Mouse (Mus musculus): ENCODE data around the gene Lrrk1. TPM values are rescaled to one million over a fixed set of nuclear protein-coding genes. Genes with fewer than 3 reads are reported as not detected.

Gene Lrrk1
- polyA plus RNA-seq, 1 experiment: 31.0 TPM

DNA sequence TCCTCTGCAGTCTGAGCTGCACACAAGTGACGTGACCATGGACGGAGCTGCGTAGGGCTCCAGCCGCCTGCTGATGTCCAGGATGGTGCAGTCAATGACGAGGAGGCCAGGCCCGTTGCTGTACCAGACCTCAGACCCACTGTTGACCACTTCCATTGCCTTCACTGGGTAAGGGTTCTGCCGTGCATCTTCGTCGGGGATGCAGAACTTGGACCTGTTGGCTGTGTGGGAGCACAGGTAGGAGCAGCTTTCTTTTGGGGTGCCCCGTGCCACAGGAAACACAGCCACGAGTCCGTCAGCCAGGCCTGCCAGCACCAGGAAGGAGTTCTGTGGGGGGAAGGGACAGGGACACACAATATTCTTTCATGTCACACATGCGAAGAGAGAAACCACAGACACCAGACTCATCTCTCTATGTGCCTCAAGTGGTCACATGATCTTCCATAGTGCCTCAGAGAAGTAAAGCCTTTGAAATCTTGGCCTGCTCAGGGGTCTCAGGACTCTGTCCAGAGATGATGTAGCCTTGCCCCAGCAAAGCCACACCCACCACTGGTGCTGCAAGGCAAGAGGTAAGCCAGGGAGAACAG lies 125.5 kb downstream of the Lrrk1 start:
- Histone ChIP-seq H3K4me1 (ENCODE audit: control insufficient read depth, insufficient read depth, low read length) (no peaks in the 10 kb centered on the region), H3K4me3 (ENCODE audit: insufficient read depth, low read length) (no peak overlapping the region), H3K27ac (ENCODE audit: insufficient read depth, low read length) (no peak overlapping the region)
- no peak for TF ChIP-seq CTCF (IDR thresholded peaks at IDR 0.05; ENCODE audit: borderline replicate concordance, insufficient read depth, low read length)
- no peak for TF ChIP-seq POLR2A (IDR thresholded peaks at IDR 0.05; ENCODE audit: low read depth, low read length)

DNA sequence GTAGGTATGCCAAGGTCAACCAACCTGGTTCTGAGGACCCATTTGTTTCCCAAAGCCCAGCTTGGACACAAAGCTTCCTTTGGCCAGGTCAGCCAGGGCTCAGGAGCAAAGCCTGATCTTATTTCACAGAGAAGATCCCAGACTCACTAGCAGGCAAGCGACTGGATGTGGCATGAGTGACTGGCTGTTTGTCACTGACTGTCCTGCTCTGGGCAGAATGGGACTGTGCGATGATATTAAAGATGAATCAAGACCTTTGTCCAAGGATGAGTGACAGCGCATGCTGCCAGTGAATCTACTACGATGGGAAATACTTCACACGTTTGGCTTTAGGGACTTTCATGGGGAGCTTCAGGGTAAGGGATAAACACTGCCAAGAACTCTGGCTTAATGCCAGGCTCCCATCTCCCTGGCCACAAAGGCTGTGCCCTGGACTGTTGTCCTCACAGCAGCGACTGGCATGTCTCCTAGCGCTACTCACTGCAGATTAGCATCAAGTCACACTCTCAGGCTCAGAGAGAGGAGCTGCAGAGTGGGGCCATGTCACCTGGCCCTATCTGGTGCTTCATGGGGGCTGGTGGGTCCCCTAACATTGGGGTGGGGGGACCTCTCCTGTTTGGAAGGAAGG lies 127.3 kb downstream of the Lrrk1 start:
- no peak for TF ChIP-seq POLR2A (IDR thresholded peaks at IDR 0.05; ENCODE audit: low read depth, low read length)
- no peak for TF ChIP-seq CTCF (IDR thresholded peaks at IDR 0.05; ENCODE audit: borderline replicate concordance, insufficient read depth, low read length)
- Histone ChIP-seq H3K27ac (ENCODE audit: insufficient read depth, low read length) (no peak overlapping the region), H3K4me1 (ENCODE audit: control insufficient read depth, insufficient read depth, low read length) (no peaks in the 10 kb centered on the region), H3K4me3 (ENCODE audit: insufficient read depth, low read length) (no peak overlapping the region)

DNA sequence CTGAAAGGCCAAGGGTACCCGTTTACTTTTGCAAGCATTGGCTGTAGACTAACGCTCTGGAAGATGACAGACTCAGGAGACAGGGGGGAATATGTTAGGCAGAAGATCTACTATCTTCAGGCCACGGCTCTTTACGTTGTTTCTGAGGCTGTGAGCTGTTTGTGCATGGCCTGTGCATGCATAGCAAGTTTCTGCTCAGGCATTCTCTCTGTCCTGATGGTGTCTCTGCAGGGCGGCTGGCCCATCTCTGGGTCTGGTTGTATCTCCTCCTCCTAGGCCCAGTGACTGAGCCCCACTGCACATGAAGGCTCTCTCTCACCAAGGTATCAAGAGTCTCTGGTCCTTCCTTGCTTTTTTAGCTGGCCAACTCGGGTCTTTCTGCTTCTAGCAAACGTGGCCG lies 127.9 kb downstream of the Lrrk1 start:
- H3K27ac ChIP-seq (ENCODE audit: insufficient read depth, low read length): no peak overlapping the region
- TF ChIP-seq POLR2A (IDR thresholded peaks at IDR 0.05; ENCODE audit: low read depth, low read length): no peak
- TF ChIP-seq CTCF (IDR thresholded peaks at IDR 0.05; ENCODE audit: borderline replicate concordance, insufficient read depth, low read length): no peak
- H3K4me3 ChIP-seq (ENCODE audit: insufficient read depth, low read length): no peak overlapping the region
- no peaks in the 10 kb centered on the region for H3K4me1 ChIP-seq (ENCODE audit: control insufficient read depth, insufficient read depth, low read length)

DNA sequence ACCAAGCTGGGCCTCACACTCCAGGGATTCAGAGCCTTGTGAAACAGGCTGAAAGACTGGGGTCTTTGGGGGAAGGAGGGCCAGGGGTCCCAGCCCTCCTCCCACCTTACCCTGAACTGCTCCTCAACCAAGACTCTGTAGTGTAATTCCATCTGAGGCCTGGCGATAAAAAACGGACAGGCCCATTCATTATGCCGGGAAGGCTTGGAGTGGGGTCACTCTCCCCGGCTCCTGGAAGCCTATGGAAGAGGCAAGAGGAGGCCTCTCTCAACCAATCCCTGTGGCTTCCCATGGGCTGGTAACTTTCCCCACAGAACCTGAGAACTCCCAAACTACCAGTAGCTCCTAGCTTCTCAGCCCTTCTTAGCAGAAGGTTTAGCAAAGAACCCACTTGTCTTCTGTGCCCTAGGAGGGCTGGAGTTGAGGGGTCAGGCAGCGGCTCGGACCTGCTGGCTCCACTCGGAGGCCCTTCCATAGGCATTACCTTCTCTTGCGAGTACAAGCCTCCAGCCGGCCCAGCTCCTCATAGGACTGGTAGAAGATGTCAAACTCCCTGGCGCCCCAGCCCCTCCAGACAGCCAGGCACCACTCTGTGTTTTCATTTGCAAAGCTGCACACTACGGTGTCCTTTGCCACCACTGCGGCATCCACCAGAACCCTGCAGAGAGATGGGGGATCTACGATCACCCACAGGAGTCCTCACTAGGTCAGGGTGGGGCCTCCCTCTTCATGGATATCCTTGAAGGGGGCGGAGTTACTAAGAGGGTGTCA lies 128.5 kb downstream of the Lrrk1 start:
- no peak overlapping the region for H3K4me3 ChIP-seq (ENCODE audit: insufficient read depth, low read length)
- H3K27ac ChIP-seq (ENCODE audit: insufficient read depth, low read length): no peak overlapping the region
- TF ChIP-seq POLR2A (IDR thresholded peaks at IDR 0.05; ENCODE audit: low read depth, low read length) (no peak), CTCF (IDR thresholded peaks at IDR 0.05; ENCODE audit: borderline replicate concordance, insufficient read depth, low read length) (no peak)

DNA sequence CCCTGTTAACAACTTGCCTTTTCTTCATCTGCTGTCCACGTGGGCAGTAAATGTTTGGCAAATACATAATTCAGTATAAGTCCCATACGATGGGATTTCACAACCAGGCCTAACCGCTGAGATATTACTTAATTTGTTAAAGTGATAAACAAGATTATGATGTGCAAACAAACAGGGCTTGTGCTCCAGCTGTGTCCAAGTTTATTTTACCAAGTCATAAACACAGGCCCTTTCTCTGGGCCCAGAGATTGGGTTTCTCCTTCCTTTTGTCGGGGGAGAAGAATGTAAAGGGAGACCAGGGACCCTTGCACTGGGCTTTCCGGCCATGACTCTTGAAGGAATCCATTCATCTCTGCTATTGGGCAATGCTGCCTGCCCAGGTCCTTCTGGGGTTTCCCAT lies 129.2 kb downstream of the Lrrk1 start:
- TF ChIP-seq POLR2A (IDR thresholded peaks at IDR 0.05; ENCODE audit: low read depth, low read length): no peak
- TF ChIP-seq CTCF (IDR thresholded peaks at IDR 0.05; ENCODE audit: borderline replicate concordance, insufficient read depth, low read length): no peak
- Histone ChIP-seq H3K27ac (ENCODE audit: insufficient read depth, low read length) (no peak overlapping the region), H3K4me1 (ENCODE audit: control insufficient read depth, insufficient read depth, low read length) (no peaks in the 10 kb centered on the region), H3K4me3 (ENCODE audit: insufficient read depth, low read length) (no peak overlapping the region)

More for the DNA sequence above, 128.5 kb downstream of the Lrrk1 start:
- H3K4me1 ChIP-seq (ENCODE audit: control insufficient read depth, insufficient read depth, low read length): no peaks in the 10 kb centered on the region

GRCm38 (mm10) chr7:66257232-66257631 lies 130.9 kb downstream of the Lrrk1 start:
- Histone ChIP-seq H3K4me1 (ENCODE audit: control insufficient read depth, insufficient read depth, low read length) (no peaks in the 10 kb centered on the region), H3K4me3 (ENCODE audit: insufficient read depth, low read length) (no peak overlapping the region), H3K27ac (ENCODE audit: insufficient read depth, low read length) (no peak overlapping the region)
- no peak for TF ChIP-seq POLR2A (IDR thresholded peaks at IDR 0.05; ENCODE audit: low read depth, low read length)
- TF ChIP-seq CTCF (IDR thresholded peaks at IDR 0.05; ENCODE audit: borderline replicate concordance, insufficient read depth, low read length): no peak

- H3K4me1 ChIP-seq (ENCODE audit: control insufficient read depth, insufficient read depth, low read length): no peaks in the 10 kb centered on the region
- no peak overlapping the region for H3K27ac ChIP-seq (ENCODE audit: insufficient read depth, low read length)
- TF ChIP-seq CTCF (IDR thresholded peaks at IDR 0.05; ENCODE audit: borderline replicate concordance, insufficient read depth, low read length) (no peak), POLR2A (IDR thresholded peaks at IDR 0.05; ENCODE audit: low read depth, low read length) (no peak)
- H3K4me3 ChIP-seq (ENCODE audit: insufficient read depth, low read length): no peak overlapping the region
Measured at GRCm38 (mm10) chr7:66256441-66256840, 131.7 kb downstream of the Lrrk1 start.

- no peak for TF ChIP-seq CTCF (IDR thresholded peaks at IDR 0.05; ENCODE audit: borderline replicate concordance, insufficient read depth, low read length)
- TF ChIP-seq POLR2A (IDR thresholded peaks at IDR 0.05; ENCODE audit: low read depth, low read length): no peak
- Histone ChIP-seq H3K27ac (ENCODE audit: insufficient read depth, low read length) (no peak overlapping the region), H3K4me3 (ENCODE audit: insufficient read depth, low read length) (no peak overlapping the region), H3K4me1 (ENCODE audit: control insufficient read depth, insufficient read depth, low read length) (no peaks in the 10 kb centered on the region)
Measured at GRCm38 (mm10) chr7:66254993-66255392, 133.2 kb downstream of the Lrrk1 start.

DNA sequence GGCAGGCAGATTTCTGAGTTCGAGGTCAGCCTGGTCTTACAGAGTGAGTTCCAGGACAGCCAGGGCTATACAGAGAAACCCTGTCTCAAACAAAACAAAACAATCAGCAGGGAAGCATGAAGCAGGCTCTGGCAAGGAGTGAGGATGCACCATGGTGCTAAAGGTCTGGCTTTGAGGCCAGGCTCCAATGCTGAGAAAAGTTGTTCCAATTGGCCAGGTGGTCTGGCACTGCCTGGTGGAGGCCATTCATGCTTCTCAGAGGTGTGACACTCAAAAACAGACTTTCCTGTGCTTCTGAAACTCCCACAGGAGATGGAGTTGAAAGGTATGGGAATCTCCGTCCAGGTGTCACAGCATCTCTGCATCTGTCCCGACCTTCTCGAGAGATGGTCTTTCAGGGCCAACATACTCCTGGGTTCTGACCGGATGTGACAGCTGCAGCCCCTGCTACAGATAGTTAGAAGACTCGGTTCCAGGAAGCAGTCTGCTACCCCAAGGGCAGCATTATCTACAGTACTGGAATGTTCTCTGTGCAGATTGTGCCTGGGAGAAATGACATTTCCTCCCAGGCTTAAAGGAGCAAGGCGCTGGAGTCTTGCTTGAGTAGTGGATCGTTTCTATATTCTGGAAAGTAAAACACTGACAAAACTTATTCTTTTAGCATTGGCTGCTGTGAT lies 134.0 kb downstream of the Lrrk1 start:
- Histone ChIP-seq H3K27ac (ENCODE audit: insufficient read depth, low read length) (no peak overlapping the region), H3K4me1 (ENCODE audit: control insufficient read depth, insufficient read depth, low read length) (no peaks in the 10 kb centered on the region), H3K4me3 (ENCODE audit: insufficient read depth, low read length) (no peak overlapping the region)
- no peak for TF ChIP-seq CTCF (IDR thresholded peaks at IDR 0.05; ENCODE audit: borderline replicate concordance, insufficient read depth, low read length)
- TF ChIP-seq POLR2A (IDR thresholded peaks at IDR 0.05; ENCODE audit: low read depth, low read length): no peak
